Mouse (Mus musculus): Measurements from ENCODE around the gene Naa40.
A peak's percentile ranks its signal among the peaks of the same experiment; 100 is the strongest.

Gene Naa40

GRCm38 (mm10) chr19:7240782-7241690, at the start of gene Naa40:
Gene Naa40, minus strand, starts transcription at chr19:7241183.
- DNase-seq (ENCODE audit: low spot score) = peak; percentile 97

- no peak for DNase-seq (ENCODE audit: low spot score)
Measured at GRCm38 (mm10) chr19:7289767-7290166, 48.8 kb upstream of the Naa40 start.

- DNase-seq (ENCODE audit: low spot score) = no peak
Measured at GRCm38 (mm10) chr19:7288288-7288687, 47.3 kb upstream of the Naa40 start.

DNA sequence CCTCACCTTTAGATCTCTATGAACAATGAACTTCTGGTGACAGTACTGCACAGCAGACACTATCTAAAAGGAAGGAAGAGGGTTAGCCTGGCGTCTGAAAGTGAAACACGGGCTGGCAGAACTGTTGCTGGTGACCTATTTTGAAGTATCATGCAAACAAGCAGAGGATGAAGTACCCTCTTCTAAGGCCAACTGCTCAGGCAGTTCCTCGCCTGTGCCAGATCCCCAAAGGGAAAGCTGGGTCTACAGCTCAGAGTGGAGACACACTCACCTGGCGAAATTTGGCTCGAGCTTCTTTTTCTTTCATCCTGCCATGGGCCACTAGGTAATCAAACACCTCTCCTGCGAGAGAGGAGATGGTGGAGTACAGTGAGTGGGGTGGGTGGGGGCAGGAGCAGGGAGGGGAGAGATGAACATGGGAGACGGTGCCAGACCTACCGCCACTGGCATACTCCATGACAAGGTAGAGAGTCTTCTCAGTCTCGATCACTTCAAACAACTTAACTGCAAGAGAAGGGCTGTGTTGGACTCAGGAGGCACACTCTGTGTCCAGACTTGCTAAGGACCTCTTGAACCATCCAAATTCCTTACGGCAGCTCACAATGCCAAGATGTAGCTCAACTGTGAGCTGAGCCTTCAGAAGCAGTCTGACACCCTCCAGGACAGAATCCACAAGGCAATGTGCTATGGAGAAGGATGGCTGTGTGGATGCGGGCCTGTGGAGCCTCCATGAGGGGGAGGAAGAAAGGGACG, 45.8 kb upstream of the Naa40 start:
- DNase-seq (ENCODE audit: low spot score) = no peak

- no peak for DNase-seq (ENCODE audit: low spot score)
Measured at GRCm38 (mm10) chr19:7280557-7281330, 39.8 kb upstream of the Naa40 start.

- DNase-seq (ENCODE audit: low spot score) = peak; percentile 83
Measured at GRCm38 (mm10) chr19:7279114-7279513, 38.1 kb upstream of the Naa40 start.

GRCm38 (mm10) chr19:7278200-7278906, 37.4 kb upstream of the Naa40 start:
- DNase-seq (ENCODE audit: low spot score) = no peak

DNA sequence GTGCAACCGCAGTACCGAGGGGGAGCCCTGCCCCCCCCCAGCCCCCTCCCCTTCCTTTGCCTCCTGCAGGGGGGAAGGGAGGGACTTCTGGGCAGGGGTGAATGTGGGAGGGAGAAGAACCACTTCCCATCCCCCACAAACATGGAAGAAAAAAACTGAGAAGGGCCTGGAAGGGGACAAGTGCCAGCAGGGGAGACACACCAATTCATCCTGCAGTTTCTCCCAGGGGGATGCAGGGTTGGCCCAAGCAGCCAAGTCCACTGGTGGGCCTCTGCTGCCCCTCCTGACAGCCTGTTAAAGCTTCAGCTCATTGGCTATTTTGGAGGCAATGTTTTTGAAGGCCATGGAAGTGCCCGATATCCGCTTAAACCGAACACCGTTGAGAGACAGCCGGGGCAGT, 35.8 kb upstream of the Naa40 start:
- peak; percentile 38 for DNase-seq (ENCODE audit: low spot score)

DNA sequence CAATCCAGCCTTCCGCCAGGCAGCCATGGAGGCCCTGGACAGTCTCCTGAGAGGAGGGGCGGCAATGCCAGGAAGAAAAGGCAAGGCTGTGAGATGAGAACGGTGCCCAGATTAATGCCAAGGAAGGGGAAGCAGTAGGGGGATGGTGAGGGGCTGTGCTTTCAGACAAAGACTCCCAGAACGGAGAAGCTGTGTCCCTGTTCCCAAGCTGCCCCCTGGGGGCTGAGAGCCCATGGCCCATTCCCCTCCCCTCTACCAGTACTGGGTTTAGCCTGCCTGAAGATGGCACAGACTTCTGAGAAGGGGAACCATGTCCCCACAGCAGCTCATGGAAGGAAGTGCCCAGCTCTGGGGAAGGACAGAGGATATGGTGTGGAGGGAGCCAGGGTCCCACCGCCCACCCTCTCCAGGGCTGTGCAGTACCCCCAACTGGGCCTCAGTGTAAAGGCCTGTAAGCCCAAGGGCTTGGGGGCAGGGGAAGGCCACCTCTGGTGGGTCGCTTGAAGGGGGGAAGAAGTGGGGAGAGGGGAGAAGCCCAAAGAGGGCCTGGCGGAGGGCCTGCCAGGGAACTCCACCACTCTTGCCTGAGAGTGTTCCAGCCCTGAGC, 35.2 kb upstream of the Naa40 start:
- no peak for DNase-seq (ENCODE audit: low spot score)

DNA sequence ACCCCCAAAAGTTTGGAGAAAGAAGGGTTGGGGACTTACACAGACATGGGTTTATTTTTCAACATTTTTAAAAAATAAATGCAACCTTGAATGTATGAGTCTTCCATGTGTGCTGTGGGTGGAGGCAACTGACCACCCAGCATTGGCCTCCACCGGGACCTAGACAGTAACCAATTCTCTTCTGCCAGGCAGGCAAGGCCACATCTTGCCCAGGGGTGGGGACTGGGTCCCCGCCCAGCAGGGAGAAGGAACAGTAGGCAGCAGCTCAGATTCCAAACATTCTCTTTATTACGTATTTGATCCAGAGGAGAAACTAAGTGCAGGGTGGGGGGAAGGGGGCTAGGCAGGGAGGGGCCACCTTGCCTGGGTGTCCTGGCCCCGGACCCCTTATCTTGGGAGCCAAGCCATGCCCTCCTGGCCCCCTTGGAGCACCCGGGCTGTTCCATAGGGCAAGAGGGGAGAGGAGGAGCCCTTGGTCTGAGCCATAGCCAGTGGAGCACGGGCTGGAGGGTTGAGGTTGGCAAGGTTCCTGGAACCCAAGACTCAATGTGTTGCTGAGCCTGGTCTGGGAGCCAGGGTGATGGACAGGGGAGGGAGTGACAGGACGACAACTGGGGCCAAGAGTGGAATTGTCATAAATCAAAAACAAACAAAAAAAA, 34.3 kb upstream of the Naa40 start:
- DNase-seq (ENCODE audit: low spot score) = no peak

- no peak for DNase-seq (ENCODE audit: low spot score)
Measured at GRCm38 (mm10) chr19:7274326-7274990, 33.5 kb upstream of the Naa40 start.

GRCm38 (mm10) chr19:7273486-7273885, 32.5 kb upstream of the Naa40 start:
- DNase-seq (ENCODE audit: low spot score) = peak; percentile 36

- peak; percentile 42 for DNase-seq (ENCODE audit: low spot score)
Measured at GRCm38 (mm10) chr19:7269290-7270044, 28.5 kb upstream of the Naa40 start.

DNA sequence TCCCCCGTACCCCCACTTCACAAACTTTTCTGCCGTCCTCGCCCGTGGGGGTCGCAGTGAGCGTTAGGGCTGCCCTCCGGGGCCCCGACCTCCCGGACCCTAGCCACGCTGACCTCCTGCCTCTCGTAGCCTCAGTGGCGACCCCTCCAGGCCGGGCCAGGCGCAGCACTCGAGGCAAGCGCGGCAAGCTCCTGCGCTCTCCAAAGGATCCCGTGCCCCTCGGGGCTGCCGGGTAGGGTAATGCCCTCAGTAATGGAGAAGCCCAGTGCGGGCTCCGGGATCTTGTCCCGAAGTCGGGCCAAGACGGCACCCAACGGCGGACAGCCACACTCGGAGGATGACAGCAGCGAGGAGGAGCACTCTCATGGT, 27.7 kb upstream of the Naa40 start:
- peak; percentile 86 for DNase-seq (ENCODE audit: low spot score)

DNA sequence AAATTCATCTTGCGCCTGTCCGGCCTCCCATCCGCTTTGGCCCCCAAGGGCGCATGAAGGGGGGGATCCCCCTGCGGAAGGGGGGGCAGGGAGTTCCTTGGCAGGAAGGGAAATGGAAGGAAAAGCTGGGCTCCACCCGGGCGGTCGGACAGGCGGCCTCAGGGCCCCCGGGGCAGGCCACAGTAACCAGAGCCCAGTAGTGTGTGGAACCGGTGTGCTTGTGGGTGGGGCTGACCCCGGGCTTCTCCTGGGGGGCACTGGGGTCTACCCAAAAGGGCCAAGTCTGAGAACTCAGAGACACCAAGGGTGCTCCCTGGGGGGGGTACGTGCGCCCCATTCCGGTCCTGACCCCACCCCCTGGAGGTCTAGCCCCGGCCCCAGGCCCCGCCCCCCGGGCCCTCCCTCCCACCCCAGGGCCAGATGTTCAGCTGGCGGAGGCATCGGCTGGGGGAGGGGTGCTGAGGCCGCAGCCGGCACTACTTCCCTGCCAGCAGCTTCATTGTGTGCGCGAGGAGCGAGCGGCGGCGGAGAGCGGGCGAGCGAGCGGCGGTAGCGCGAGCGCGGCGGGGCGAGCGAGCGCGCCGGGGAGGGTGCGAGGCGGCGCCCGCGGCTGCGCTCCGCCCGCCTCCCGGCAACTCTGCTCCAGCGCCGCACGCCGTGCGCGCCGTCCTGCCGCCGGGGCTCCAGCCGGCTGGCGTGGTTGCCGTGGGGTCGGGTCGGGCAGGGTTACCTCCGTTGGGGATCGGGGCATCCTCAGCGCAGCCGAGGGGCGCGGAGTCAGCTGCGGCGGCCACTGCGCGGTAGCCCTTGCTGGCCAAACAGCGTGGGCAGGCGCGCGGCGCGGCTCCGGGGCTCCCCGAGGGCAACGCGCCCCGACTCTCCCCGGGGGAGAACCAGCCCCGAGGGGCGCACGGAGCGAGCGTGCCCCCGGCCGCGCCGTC, 27.1 kb upstream of the Naa40 start:
- peak; percentile 90 for DNase-seq (ENCODE audit: low spot score)

DNA sequence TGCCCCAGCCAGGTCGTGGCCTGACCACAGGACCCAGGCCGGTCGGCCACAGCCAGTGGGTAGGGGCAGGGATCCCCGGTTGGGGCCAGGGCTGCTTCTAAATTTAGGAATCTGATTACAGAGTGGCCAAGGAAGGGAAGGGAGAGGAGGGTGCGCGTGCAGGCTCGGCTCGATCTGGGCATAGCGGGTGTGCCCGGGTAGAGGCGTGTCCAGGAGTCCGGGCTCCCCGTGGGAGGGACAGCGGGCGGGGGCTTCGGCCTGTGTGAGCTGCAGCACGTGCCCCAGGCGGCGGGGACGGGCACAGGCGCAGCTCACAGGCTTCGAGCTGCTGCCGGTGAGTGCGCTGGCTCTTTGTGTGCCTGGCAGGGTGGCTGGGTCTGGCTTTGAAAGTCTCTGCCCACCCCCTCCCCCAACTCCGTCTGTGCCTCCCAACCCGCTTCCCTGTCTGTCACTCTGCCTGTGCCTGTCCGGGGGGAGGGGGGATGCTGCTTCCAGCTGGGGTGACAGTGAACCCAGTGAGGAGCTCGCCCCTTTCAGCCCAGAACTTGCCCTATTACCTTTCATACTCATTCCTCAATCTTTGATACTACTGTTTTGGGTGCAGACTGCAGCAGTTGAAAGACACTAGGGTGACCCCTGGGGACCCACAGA, 26.2 kb upstream of the Naa40 start, which contains the start of gene Rcor2:
Gene Rcor2, plus strand, starts transcription at position 235 of the 651 bp plus-strand sequence.
- DNase-seq (ENCODE audit: low spot score) = peak; percentile 88

DNA sequence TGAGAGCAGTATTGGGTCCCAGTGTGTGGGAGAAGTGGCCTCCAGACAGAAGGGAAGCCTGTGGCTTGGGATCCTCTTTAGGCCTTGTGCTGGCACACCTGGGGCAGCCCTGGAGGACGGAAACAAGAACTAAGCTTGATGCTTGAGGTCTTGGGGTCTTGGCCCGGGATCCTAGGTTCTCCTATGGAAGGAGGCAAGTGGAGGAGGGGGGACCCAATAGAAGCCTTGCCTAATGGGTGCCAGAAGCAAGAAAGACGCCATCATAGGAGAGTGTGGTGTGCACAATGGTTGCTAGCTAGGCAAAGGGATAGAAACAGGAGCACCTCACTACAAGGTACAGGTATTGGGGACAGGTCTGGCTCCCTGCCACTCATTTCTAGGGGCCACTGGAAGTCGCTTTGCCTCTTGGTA, 25.4 kb upstream of the Naa40 start:
- DNase-seq (ENCODE audit: low spot score) = peak; percentile 48
